Mouse (Mus musculus): ENCODE data around the gene Rela.

GRCm38 (mm10) chr19:5603664-5604063, 33.6 kb upstream of the Rela start:
- no peak for TF ChIP-seq GATA1 (IDR thresholded peaks at IDR 0.05; ENCODE audit: borderline replicate concordance, low read length)
- no peak for TF ChIP-seq FLI1 (IDR thresholded peaks at IDR 0.05; ENCODE audit: low read length)
